Mouse (Mus musculus) spleen, adult 2 months (tissue): ENCODE data around the gene Gm2001.
"Not testable (repeated sequence)": the region's sequence is repeated elsewhere in the genome, so short reads cannot be mapped to it uniquely, and the experiment has no call there.

Experiments used
- CTCF ChIP-seq: fragments of 200-500 bp; IDR thresholded peaks from 2 replicates; pipeline ENCODE4 v1.5.1; 2011; ENCODE audit warnings: mild to moderate bottlenecking, inconsistent platforms; ENCODE audit not compliant: insufficient read depth, insufficient read length, insufficient replicate concordance; ENCODE audit errors: extremely low read depth
- POLR2A ChIP-seq: fragments of 200-500 bp; IDR thresholded peaks from 2 replicates; pipeline ENCODE4 v1.6.1; 2011; ENCODE audit warnings: low read depth, low read length, inconsistent platforms

DNA sequence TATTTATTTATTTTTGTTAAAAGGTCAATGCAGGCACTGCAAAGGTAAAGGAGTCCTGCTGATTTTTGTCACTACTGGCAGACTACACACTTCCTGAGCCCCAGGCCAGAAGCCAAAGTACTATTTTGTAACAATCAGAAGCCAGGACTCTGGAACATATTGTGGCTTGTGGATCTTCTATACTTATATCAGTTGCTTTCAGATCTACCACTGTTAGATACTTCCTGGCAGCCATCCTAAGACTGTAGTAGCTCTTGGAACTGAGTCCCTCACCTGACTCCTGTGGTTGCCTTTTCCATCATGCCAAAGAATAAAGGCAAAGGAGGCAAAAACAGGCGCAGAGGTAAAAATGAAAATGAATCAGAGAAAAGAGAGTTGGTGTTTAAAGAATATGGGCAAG is 46.9 kb downstream of the Gm2001 start, which contains the start of gene Gm21936:
- TF ChIP-seq POLR2A, CTCF: not testable (repeated sequence)
